Comparison of ENCODE assay signal across 30 mouse cellular contexts in genomic region chr2:170884209-170884801, GRCm38 (mm10).
DNase-seq lines count a peak whose midpoint lies in the region; ATAC-seq and TF ChIP-seq lines count a peak whose summit lies in the region.
"Had no signal": no experiment of that assay in that cellular context is flagged by ENCODE, and none has a peak within 500 bp of the region (broad histone marks: within the 10 kb centered on the region; RNA-seq: fewer than 3 reads in every experiment).

No protein-coding gene starts in this region.

- TF ChIP-seq POLR2A in lung, adult 2 months (IDR thresholded peaks at IDR 0.05; ENCODE audit: borderline replicate concordance, extremely low read depth, low read depth, low read length) = no peak

- WGBS in forebrain, embryonic 11.5 days = 76% methylated on average over 4 of the region's 4 CpGs
- 51% methylated on average over 4 of the region's 4 CpGs for WGBS in forebrain, embryonic 15.5 days
- WGBS in lung, adult 2 months = 46% methylated on average over 4 of the region's 4 CpGs
- 30% methylated on average over 4 of the region's 4 CpGs for WGBS in lung, embryonic 16.5 days
- 76% methylated on average over 4 of the region's 4 CpGs for WGBS in neural tube, embryonic 15.5 days

- H3K27ac ChIP-seq in forebrain, embryonic 11.5 days (ENCODE audit: low read depth, low read length) = no peak overlapping the region
- no peak overlapping the region for H3K27ac ChIP-seq in forebrain, embryonic 15.5 days (replicated peaks)
- H3K27ac ChIP-seq in lung, embryonic 16.5 days (ENCODE audit: low read length) = peak overlapping the region; percentile 38
- no peak overlapping the region for H3K27ac ChIP-seq in neural tube, embryonic 15.5 days (replicated peaks)
- H3K27ac ChIP-seq: embryonic facial prominence, embryonic 13.5 days; forebrain, embryonic 10.5 days; gastrocnemius, adult 2 months; hindbrain, postnatal 0 days; intestine, embryonic 15.5 days; layer of hippocampus, adult 2 months; limb, embryonic 13.5 days; liver, embryonic 12.5 days; midbrain, embryonic 13.5 days had no signal

- DNase-seq in forebrain, embryonic 11.5 days (ENCODE audit: low spot score) = peak; percentile 39
- DNase-seq in lung, adult 18-20 months = peak; percentile 43 to 64
- DNase-seq in lung, adult 2 months = no peak
- peak; percentile 11 to 39 for DNase-seq in lung, postnatal 4 days
- no peak for DNase-seq in liver
- DNase-seq: adrenal gland, postnatal 10 days; cerebellum, adult 11 months; cerebellum, adult 9-10 months; gastrocnemius, adult 2 months; heart, postnatal 14 days; kidney, adult 2 months; liver, postnatal 0 days; right cerebral cortex, adult 18-20 months; spleen, adult 18-20 months; thymus, adult 18-20 months; thymus, postnatal 25 days had no signal

- no peaks in the 10 kb centered on the region for H3K27me3 ChIP-seq in forebrain, embryonic 11.5 days (ENCODE audit: control insufficient read depth, insufficient read depth, low read length)
- no peaks in the 10 kb centered on the region for H3K27me3 ChIP-seq in forebrain, embryonic 15.5 days
- peaks cover 3% of the 10 kb centered on the region; the same call in 1 of the 2 replicates for H3K27me3 ChIP-seq in lung, embryonic 16.5 days (ENCODE audit: control insufficient read depth, insufficient read depth, low read depth, low read length)
- no peaks in the 10 kb centered on the region for H3K27me3 ChIP-seq in neural tube, embryonic 15.5 days (replicated peaks)
- H3K27me3 ChIP-seq: CH12.LX; intestine, embryonic 15.5 days; megakaryocyte, embryonic 14.5 days; midbrain, embryonic 13.5 days had no signal

- ATAC-seq in forebrain, embryonic 11.5 days (replicated peaks; ENCODE audit: low FRiP score) = no peak
- no peak for ATAC-seq in forebrain, embryonic 15.5 days (replicated peaks)
- peak; percentile 59 for ATAC-seq in lung, embryonic 16.5 days (ENCODE audit: low read depth)
- ATAC-seq in neural tube, embryonic 15.5 days (ENCODE audit: low FRiP score) = no peak
- ATAC-seq: activated CD4-positive, CD25-positive, alpha-beta regulatory T cell, adult 4 months; hindbrain, postnatal 0 days; intestine, embryonic 15.5 days; liver, embryonic 12.5 days; liver, postnatal 0 days; midbrain, embryonic 13.5 days had no signal

- H3K4me3 ChIP-seq in forebrain, embryonic 11.5 days (ENCODE audit: low read depth, low read length) = no peak overlapping the region
- H3K4me3 ChIP-seq in forebrain, embryonic 15.5 days = no peak overlapping the region
- H3K4me3 ChIP-seq in lung, adult 2 months (replicated peaks; ENCODE audit: extremely low read depth, low read depth, low read length) = no peak overlapping the region
- no peak overlapping the region for H3K4me3 ChIP-seq in lung, embryonic 16.5 days (ENCODE audit: low read length)
- no peak overlapping the region for H3K4me3 ChIP-seq in neural tube, embryonic 15.5 days (replicated peaks)
- H3K4me3 ChIP-seq: embryonic facial prominence, embryonic 13.5 days; forebrain, embryonic 10.5 days; gastrocnemius, adult 2 months; intestine, embryonic 15.5 days; layer of hippocampus, adult 2 months; limb, embryonic 13.5 days; liver, embryonic 12.5 days; megakaryocyte, embryonic 14.5 days; midbrain, embryonic 13.5 days had no signal

- H3K36me3 ChIP-seq in forebrain, embryonic 11.5 days (ENCODE audit: control insufficient read depth, insufficient read depth, low read length) = no peaks in the 10 kb centered on the region
- H3K36me3 ChIP-seq in forebrain, embryonic 15.5 days = no peaks in the 10 kb centered on the region
- no peaks in the 10 kb centered on the region for H3K36me3 ChIP-seq in lung, embryonic 16.5 days (ENCODE audit: control insufficient read depth, insufficient read depth, low read length)
- H3K36me3 ChIP-seq in neural tube, embryonic 15.5 days = no peaks in the 10 kb centered on the region
- H3K36me3 ChIP-seq: embryonic facial prominence, embryonic 13.5 days; forebrain, embryonic 10.5 days; intestine, embryonic 15.5 days; limb, embryonic 13.5 days; liver, embryonic 12.5 days; midbrain, embryonic 13.5 days had no signal

- no peak overlapping the region for H3K9ac ChIP-seq in forebrain, embryonic 11.5 days (ENCODE audit: low read length)
- no peak overlapping the region for H3K9ac ChIP-seq in forebrain, embryonic 15.5 days (replicated peaks)
- no peak overlapping the region for H3K9ac ChIP-seq in lung, embryonic 16.5 days (ENCODE audit: low read length)
- H3K9ac ChIP-seq in neural tube, embryonic 15.5 days (replicated peaks) = no peak overlapping the region
- H3K9ac ChIP-seq: embryonic facial prominence, embryonic 13.5 days; intestine, embryonic 15.5 days; limb, embryonic 13.5 days; liver, embryonic 12.5 days; liver, postnatal 0 days; midbrain, embryonic 13.5 days had no signal

- TF ChIP-seq CTCF in lung, adult 2 months (IDR thresholded peaks at IDR 0.05; ENCODE audit: insufficient read depth, low read length) = no peak

- H3K4me2 ChIP-seq in forebrain, embryonic 11.5 days (ENCODE audit: low read depth, low read length, severe bottlenecking) = no peak overlapping the region
- no peak overlapping the region for H3K4me2 ChIP-seq in forebrain, embryonic 15.5 days (replicated peaks)
- no peak overlapping the region for H3K4me2 ChIP-seq in lung, embryonic 16.5 days (ENCODE audit: low read depth, low read length)
- no peak overlapping the region for H3K4me2 ChIP-seq in neural tube, embryonic 15.5 days
- H3K4me2 ChIP-seq: embryonic facial prominence, embryonic 13.5 days; intestine, embryonic 15.5 days; limb, embryonic 13.5 days; liver, embryonic 12.5 days; midbrain, embryonic 13.5 days had no signal

- no peaks in the 10 kb centered on the region for H3K9me3 ChIP-seq in forebrain, embryonic 11.5 days (ENCODE audit: control insufficient read depth, low read length)
- H3K9me3 ChIP-seq in forebrain, embryonic 15.5 days = no peaks in the 10 kb centered on the region
- H3K9me3 ChIP-seq in lung, embryonic 16.5 days (ENCODE audit: control insufficient read depth, low read length) = no peaks in the 10 kb centered on the region
- no peaks in the 10 kb centered on the region for H3K9me3 ChIP-seq in neural tube, embryonic 15.5 days (replicated peaks)
- H3K9me3 ChIP-seq: embryonic facial prominence, embryonic 13.5 days; forebrain, embryonic 10.5 days; intestine, embryonic 15.5 days; limb, embryonic 13.5 days; liver, embryonic 12.5 days; midbrain, embryonic 13.5 days had no signal

- no peaks in the 10 kb centered on the region for H3K4me1 ChIP-seq in forebrain, embryonic 11.5 days (replicated peaks; ENCODE audit: control insufficient read depth, insufficient read depth, low read length)
- H3K4me1 ChIP-seq in forebrain, embryonic 15.5 days = no peaks in the 10 kb centered on the region
- no peaks in the 10 kb centered on the region for H3K4me1 ChIP-seq in lung, adult 2 months (ENCODE audit: control insufficient read depth, insufficient read depth, low read length)
- H3K4me1 ChIP-seq in lung, embryonic 16.5 days (replicated peaks; ENCODE audit: control insufficient read depth, insufficient read depth, low read length) = 0 out of 2 replicates have a peak, but pooled peaks cover 5% of the 10 kb centered on the region
- 0 out of 2 replicates have a peak, but pooled peaks cover 4% of the 10 kb centered on the region for H3K4me1 ChIP-seq in neural tube, embryonic 15.5 days
- H3K4me1 ChIP-seq: embryonic facial prominence, embryonic 13.5 days; intestine, embryonic 15.5 days; limb, embryonic 13.5 days; liver, embryonic 12.5 days; megakaryocyte, embryonic 14.5 days had no signal

Comparison
In these comparisons a context has a peak if more than half of its experiments do, and no peak if none do; other contexts are left out.
1. DNase-seq: peak in forebrain, embryonic 11.5 days (single experiment), lung, adult 18-20 months (2 of 2) and lung, postnatal 4 days (2 of 2); none in lung, adult 2 months (single experiment) and liver (single experiment).